Mouse (Mus musculus) neural tube, embryonic 14.5 days (tissue): ENCODE measurements around the gene Mtmr4. TPM values are rescaled to one million over a fixed set of nuclear protein-coding genes. Genes with fewer than 3 reads are reported as not detected.
A peak's percentile ranks its signal among the peaks of the same experiment; 100 is the strongest.

Source experiments
- ATAC-seq: fragments of 200-750 bp; cut with Nextera tagmentation; 2 replicates; pipeline ENCODE4 v1.8.0; 2017; ENCODE audit warnings: low read depth, mild to moderate bottlenecking, moderate TSS enrichment, moderate library complexity
- H3K27ac ChIP-seq: fragments of 300-500 bp; sonication (generic); 2 replicates; pipeline ENCODE4 v1.5.1; 2014; ENCODE audit warnings: low read depth, mild to moderate bottlenecking, control low read depth, low read length, moderate library complexity, mixed read lengths
- H3K27me3 ChIP-seq: fragments of 300-500 bp; sonication (generic); 2 replicates; pipeline ENCODE4 v1.6.1; 2014; ENCODE audit warnings: low read length; ENCODE audit not compliant: control insufficient read depth, insufficient read depth
- H3K36me3 ChIP-seq: fragments of 300-500 bp; sonication (generic); 2 replicates; pipeline ENCODE4 v1.6.1; 2014; ENCODE audit warnings: low read length, mixed read lengths; ENCODE audit not compliant: control insufficient read depth, insufficient read depth
- H3K4me1 ChIP-seq: fragments of 300-500 bp; sonication (generic); 2 replicates; pipeline ENCODE4 v1.6.1; 2014; ENCODE audit warnings: low read length; ENCODE audit not compliant: control insufficient read depth, insufficient read depth
- H3K4me2 ChIP-seq: fragments of 300-500 bp; sonication (generic); 2 replicates; pipeline ENCODE4 v1.6.1; 2014; ENCODE audit warnings: mild to moderate bottlenecking, low read depth, low read length, control low read depth
- H3K4me3 ChIP-seq: fragments of 300-500 bp; sonication (generic); 2 replicates; pipeline ENCODE4 v1.5.1; 2014; ENCODE audit warnings: low read depth, low read length, control low read depth, mixed read lengths
- H3K9ac ChIP-seq: fragments of 300-500 bp; sonication (generic); replicated peaks from 2 replicates; pipeline ENCODE4 v1.6.1; 2014; ENCODE audit warnings: low read depth, mild to moderate bottlenecking, control low read depth, low read length, mixed read lengths
- H3K9me3 ChIP-seq: fragments of 300-500 bp; sonication (generic); 2 replicates; pipeline ENCODE4 v1.6.1; 2016; ENCODE audit warnings: low read length; ENCODE audit not compliant: control insufficient read depth
- WGBS: fragments of 180-500 bp; shearing (Covaris S2); extraction: QIAGEN DNeasy Blood & Tissue Kit; methylation state at CpG from one replicate; pipeline ENCODE4 v1.1.7; 2014; 5-methylcytosine and 5-hydroxymethylcytosine counted together
- polyA plus RNA-seq: library from polyadenylated mRNA; unstranded; fragments of >200 nt; fragmentation: Nextera tagmentation; extraction: Ambion mirVana; gene quantifications from 2 replicates; pipeline ENCODE4 v1.2.1, GENCODE M21; 2014

The Mtmr4 gene
- polyA plus RNA-seq, 1 experiment from 2014 or later = 51.0 TPM

GRCm38 (mm10) chr11:87570743-87571142 is 21.2 kb upstream of the Mtmr4 start:
- no peak overlapping the region for H3K4me2 ChIP-seq
- no peaks in the 10 kb centered on the region for H3K9me3 ChIP-seq
- H3K27ac ChIP-seq = no peak overlapping the region
- H3K9ac ChIP-seq = no peak overlapping the region
- no peak overlapping the region for H3K4me3 ChIP-seq
- no peaks in the 10 kb centered on the region for H3K27me3 ChIP-seq
- H3K4me1 ChIP-seq = no peaks in the 10 kb centered on the region
- 91% methylated on average over 5 of the region's 5 CpGs for WGBS
- no peaks in the 10 kb centered on the region for H3K36me3 ChIP-seq
- ATAC-seq = no peak

- no peak overlapping the region for H3K4me2 ChIP-seq
- no peaks in the 10 kb centered on the region for H3K36me3 ChIP-seq
- 100% methylated on average over 1 of the region's 1 CpGs for WGBS
- H3K27me3 ChIP-seq = no peaks in the 10 kb centered on the region
- H3K9me3 ChIP-seq = no peaks in the 10 kb centered on the region
- H3K9ac ChIP-seq = no peak overlapping the region
- no peaks in the 10 kb centered on the region for H3K4me1 ChIP-seq
- no peak overlapping the region for H3K4me3 ChIP-seq
- no peak for ATAC-seq
- no peak overlapping the region for H3K27ac ChIP-seq
Observed at GRCm38 (mm10) chr11:87571361-87571950, 20.5 kb upstream of the Mtmr4 start.

GRCm38 (mm10) chr11:87573751-87574150 is 18.2 kb upstream of the Mtmr4 start:
- WGBS = 78% methylated on average over 7 of the region's 7 CpGs
- Histone ChIP-seq H3K4me2 (no peak overlapping the region), H3K9ac (no peak overlapping the region), H3K27me3 (no peaks in the 10 kb centered on the region), H3K27ac (no peak overlapping the region), H3K4me1 (peaks cover 6% of the 10 kb centered on the region; the same call in 1 of the 2 replicates), H3K36me3 (no peaks in the 10 kb centered on the region), H3K9me3 (no peaks in the 10 kb centered on the region), H3K4me3 (no peak overlapping the region)
- ATAC-seq = no peak

GRCm38 (mm10) chr11:87574520-87575180 is 17.3 kb upstream of the Mtmr4 start:
- Histone ChIP-seq H3K4me1 (peaks cover 8% of the 10 kb centered on the region; the same call in 1 of the 2 replicates), H3K9me3 (no peaks in the 10 kb centered on the region), H3K27ac (no peak overlapping the region), H3K27me3 (no peaks in the 10 kb centered on the region), H3K9ac (no peak overlapping the region), H3K4me2 (no peak overlapping the region), H3K36me3 (no peaks in the 10 kb centered on the region), H3K4me3 (no peak overlapping the region)
- no peak for ATAC-seq
- WGBS = 74% methylated on average over 21 of the region's 21 CpGs

GRCm38 (mm10) chr11:87577601-87578248 is 14.2 kb upstream of the Mtmr4 start:
- no peak overlapping the region for H3K27ac ChIP-seq
- no peaks in the 10 kb centered on the region for H3K36me3 ChIP-seq
- peak overlapping the region; percentile 89 for H3K4me2 ChIP-seq
- H3K9ac ChIP-seq = peak overlapping the region; percentile 60
- peaks cover 8% of the 10 kb centered on the region; the same call in 1 of the 2 replicates for H3K4me1 ChIP-seq
- ATAC-seq = 0 out of 2 replicates have a peak, but pooled peaks have one; percentile 9
- H3K9me3 ChIP-seq = no peaks in the 10 kb centered on the region
- 26% methylated on average over 6 of the region's 6 CpGs for WGBS
- H3K4me3 ChIP-seq = peak overlapping the region; percentile 52
- no peaks in the 10 kb centered on the region for H3K27me3 ChIP-seq

GRCm38 (mm10) chr11:87578249-87578962 is 13.6 kb upstream of the Mtmr4 start:
- H3K9ac ChIP-seq = peak overlapping the region; percentile 60
- peak overlapping the region; percentile 39 for H3K27ac ChIP-seq
- H3K4me2 ChIP-seq = peak overlapping the region; percentile 89
- H3K27me3 ChIP-seq = no peaks in the 10 kb centered on the region
- peaks cover 8% of the 10 kb centered on the region; the same call in 1 of the 2 replicates for H3K4me1 ChIP-seq
- peak; percentile 81; the same call in 1 of the 2 replicates for ATAC-seq
- WGBS = under 1% methylated on average over 40 of the region's 40 CpGs
- no peaks in the 10 kb centered on the region for H3K9me3 ChIP-seq
- no peaks in the 10 kb centered on the region for H3K36me3 ChIP-seq
- H3K4me3 ChIP-seq = peak overlapping the region; percentile 52

GRCm38 (mm10) chr11:87578963-87579601 is 12.9 kb upstream of the Mtmr4 start:
- no peaks in the 10 kb centered on the region for H3K9me3 ChIP-seq
- H3K27ac ChIP-seq = peak overlapping the region; percentile 39
- peak; percentile 47; the same call in 1 of the 2 replicates for ATAC-seq
- no peaks in the 10 kb centered on the region for H3K36me3 ChIP-seq
- H3K4me1 ChIP-seq = peaks cover 8% of the 10 kb centered on the region; the same call in 1 of the 2 replicates
- H3K27me3 ChIP-seq = no peaks in the 10 kb centered on the region
- H3K4me2 ChIP-seq = peak overlapping the region; percentile 89
- H3K9ac ChIP-seq = peak overlapping the region; percentile 60
- WGBS = 21% methylated on average over 10 of the region's 10 CpGs
- H3K4me3 ChIP-seq = peak overlapping the region; percentile 52

GRCm38 (mm10) chr11:87579713-87580112 is 12.2 kb upstream of the Mtmr4 start:
- H3K36me3 ChIP-seq = no peaks in the 10 kb centered on the region
- no peaks in the 10 kb centered on the region for H3K27me3 ChIP-seq
- no peak overlapping the region for H3K9ac ChIP-seq
- no peak for ATAC-seq
- no peaks in the 10 kb centered on the region for H3K9me3 ChIP-seq
- H3K4me3 ChIP-seq = no peak overlapping the region
- H3K4me1 ChIP-seq = peaks cover 8% of the 10 kb centered on the region; the same call in 1 of the 2 replicates
- H3K27ac ChIP-seq = no peak overlapping the region
- 47% methylated on average over 1 of the region's 1 CpGs for WGBS
- H3K4me2 ChIP-seq = no peak overlapping the region
